Mouse (Mus musculus) lung, postnatal 0 days (tissue): ENCODE data around the gene Kif1c. TPM values are rescaled to one million over a fixed set of nuclear protein-coding genes. Genes with fewer than 3 reads are reported as not detected.

Experiments
- ATAC-seq: fragments of 200-750 bp; cut with Nextera tagmentation; 2 replicates; pipeline ENCODE4 v1.8.0; 2017; ENCODE audit warnings: moderate library complexity
- DNase-seq: peaks from one replicate; pipeline ENCODE4 v3.0.0-alpha.2; 2016; ENCODE audit warnings: low spot score
- H3K27ac ChIP-seq: fragments of 300-500 bp; sonication (generic); 2 replicates; pipeline ENCODE4 v1.5.1; 2014; ENCODE audit warnings: antibody characterized with exemption, mild to moderate bottlenecking, low read length, mixed read lengths
- H3K27me3 ChIP-seq: fragments of 300-500 bp; sonication (generic); replicated peaks from 2 replicates; pipeline ENCODE4 v1.6.1; 2014; ENCODE audit warnings: low read length, mixed read lengths; ENCODE audit not compliant: insufficient read depth
- H3K36me3 ChIP-seq: fragments of 300-500 bp; sonication (generic); 2 replicates; pipeline ENCODE4 v1.6.1; 2014; ENCODE audit warnings: low read length, mixed read lengths; ENCODE audit not compliant: insufficient read depth
- H3K4me1 ChIP-seq: fragments of 300-500 bp; sonication (generic); 2 replicates; pipeline ENCODE4 v1.6.1; 2014; ENCODE audit warnings: antibody characterized with exemption, low read depth, low read length, mixed read lengths; ENCODE audit not compliant: insufficient read depth
- H3K4me2 ChIP-seq: fragments of 300-500 bp; sonication (generic); replicated peaks from 2 replicates; pipeline ENCODE4 v1.6.1; 2014; ENCODE audit warnings: low read depth, mild to moderate bottlenecking, low read length, moderate library complexity, mixed read lengths
- H3K4me3 ChIP-seq: fragments of 300-500 bp; sonication (generic); 2 replicates; pipeline ENCODE4 v1.5.1; 2014; ENCODE audit warnings: low read depth, low read length
- H3K9ac ChIP-seq: fragments of 300-500 bp; sonication (generic); replicated peaks from 2 replicates; pipeline ENCODE4 v1.6.1; 2014; ENCODE audit warnings: low read depth, mild to moderate bottlenecking
- H3K9me3 ChIP-seq: fragments of 300-500 bp; sonication (generic); 2 replicates; pipeline ENCODE4 v1.6.1; 2016; ENCODE audit warnings: low read length, mixed read lengths
- CTCF ChIP-seq: IDR thresholded peaks from 2 replicates; pipeline ENCODE4 v1.5.1; 2016; ENCODE audit warnings: antibody characterized with exemption, mild to moderate bottlenecking
- EP300 ChIP-seq: IDR thresholded peaks from 2 replicates; pipeline ENCODE4 v1.6.1; 2016; ENCODE audit warnings: antibody characterized with exemption, mild to moderate bottlenecking, control low read depth
- WGBS: fragments of 180-500 bp; shearing (Covaris S2); extraction: QIAGEN DNeasy Blood & Tissue Kit; methylation state at CpG from one replicate; pipeline ENCODE4 v1.1.7; 2014; 5-methylcytosine and 5-hydroxymethylcytosine counted together
- polyA plus RNA-seq: library from polyadenylated mRNA; unstranded; fragments of >200 nt; fragmentation: Nextera tagmentation; extraction: Ambion mirVana; gene quantifications from 2 replicates; pipeline ENCODE4 v1.2.1, GENCODE M21; 2015

Gene Kif1c
- 4.8 and 5.3 TPM in 2 replicates for polyA plus RNA-seq

- 2% methylated on average over 62 of the region's 69 CpGs for WGBS
- ATAC-seq: peak; percentile 96
- TF ChIP-seq CTCF (no peak), EP300 (no peak)
- Histone ChIP-seq H3K4me3 (peak within 1 kb of the TSS; percentile 83), H3K9me3 (no peaks in the 10 kb centered on the region), H3K27me3 (no peaks in the 10 kb centered on the region), H3K4me2 (peak within 1 kb of the TSS; percentile 93), H3K27ac (peak within 1 kb of the TSS; percentile 95), H3K4me1 (peaks cover 15% of the 10 kb centered on the region; the same call in 1 of the 2 replicates), H3K36me3 (peaks cover 19% of the 10 kb centered on the region; the same call in 1 of the 2 replicates), H3K9ac (peak within 1 kb of the TSS; percentile 83)
- peak; percentile 94 for DNase-seq
Measured at GRCm38 (mm10) chr11:70699722-70700556, at the start of gene Kif1c, which contains the start of gene Inca1. Kif1c (plus strand) TSS chr11:70700548. Inca1 (minus strand) TSS chr11:70700155.

GRCm38 (mm10) chr11:70651391-70651790, 49.0 kb upstream of the Kif1c start:
- Histone ChIP-seq H3K4me1 (peaks cover 22% of the 10 kb centered on the region), H3K4me3 (no peak overlapping the region), H3K4me2 (no peak overlapping the region)

GRCm38 (mm10) chr11:70652029-70652883, 48.1 kb upstream of the Kif1c start:
- Histone ChIP-seq H3K27ac (peak overlapping the region; percentile 99), H3K9ac (peak overlapping the region; percentile 16; the same call in 1 of the 2 replicates), H3K4me2 (peak overlapping the region; percentile 74), H3K36me3 (peaks cover 31% of the 10 kb centered on the region), H3K4me3 (peak overlapping the region; percentile 99), H3K27me3 (no peaks in the 10 kb centered on the region), H3K4me1 (peaks cover 27% of the 10 kb centered on the region), H3K9me3 (no peaks in the 10 kb centered on the region)
- TF ChIP-seq EP300 (no peak), CTCF (no peak)
- WGBS: 33% methylated on average over 12 of the region's 12 CpGs
- ATAC-seq (no peak), DNase-seq (peak; percentile 46)

More at GRCm38 (mm10) chr11:70651391-70651790, 49.0 kb upstream of the Kif1c start:
- DNase-seq (no peak), ATAC-seq (no peak)
- Histone ChIP-seq H3K9ac (no peak overlapping the region), H3K27ac (no peak overlapping the region), H3K36me3 (peaks cover 31% of the 10 kb centered on the region), H3K9me3 (no peaks in the 10 kb centered on the region), H3K27me3 (no peaks in the 10 kb centered on the region)
- no peak for TF ChIP-seq CTCF
- TF ChIP-seq EP300: no peak
- 40% methylated on average over 2 of the region's 2 CpGs for WGBS

GRCm38 (mm10) chr11:70652884-70653344, 47.4 kb upstream of the Kif1c start:
- H3K4me2 ChIP-seq: peak overlapping the region; percentile 74
- H3K4me3 ChIP-seq: peak overlapping the region; percentile 99
- 20% methylated on average over 6 of the region's 6 CpGs for WGBS
- peak; percentile 70 for DNase-seq
- H3K9me3 ChIP-seq: no peaks in the 10 kb centered on the region
- no peak for ATAC-seq
- H3K27me3 ChIP-seq: no peaks in the 10 kb centered on the region
- H3K9ac ChIP-seq: peak overlapping the region; percentile 98
- peaks cover 27% of the 10 kb centered on the region for H3K4me1 ChIP-seq
- TF ChIP-seq CTCF (no peak), EP300 (no peak)
- peak overlapping the region; percentile 99 for H3K27ac ChIP-seq
- H3K36me3 ChIP-seq: peaks cover 31% of the 10 kb centered on the region

GRCm38 (mm10) chr11:70653345-70654197, 46.8 kb upstream of the Kif1c start:
- peak overlapping the region; percentile 99 for H3K4me3 ChIP-seq
- peak overlapping the region; percentile 99 for H3K27ac ChIP-seq
- DNase-seq (peak; percentile 78), ATAC-seq (peak; percentile 66)
- H3K4me2 ChIP-seq: peak overlapping the region; percentile 74
- H3K36me3 ChIP-seq: peaks cover 31% of the 10 kb centered on the region
- H3K9ac ChIP-seq: peak overlapping the region; percentile 98
- TF ChIP-seq EP300 (no peak), CTCF (no peak)
- H3K4me1 ChIP-seq: peaks cover 27% of the 10 kb centered on the region
- H3K27me3 ChIP-seq: no peaks in the 10 kb centered on the region
- H3K9me3 ChIP-seq: no peaks in the 10 kb centered on the region
- WGBS: 1% methylated on average over 54 of the region's 63 CpGs
